Comparison of ENCODE assay signal across 8 mouse cellular contexts in genomic region chr10:20313447-20313846, GRCm38 (mm10). TPM values are rescaled to one million over a fixed set of nuclear protein-coding genes. Genes with fewer than 3 reads are reported as not detected.
DNase-seq lines count a peak whose midpoint lies in the region; ATAC-seq lines count a peak whose summit lies in the region.

No protein-coding gene starts in this region.

- peaks cover 5% of the 10 kb centered on the region for H3K4me1 ChIP-seq in brown adipose tissue, adult 24 weeks (ENCODE audit: control insufficient read depth, insufficient read depth, insufficient read length, low read length)
- H3K4me1 ChIP-seq in hindbrain, embryonic 14.5 days (replicated peaks; ENCODE audit: control insufficient read depth, insufficient read depth, low read length): peaks cover 23% of the 10 kb centered on the region
- peaks cover 25% of the 10 kb centered on the region for H3K4me1 ChIP-seq in midbrain, embryonic 15.5 days

- H3K4me3 ChIP-seq in brown adipose tissue, adult 24 weeks (ENCODE audit: insufficient read depth, low read depth, low read length): peak overlapping the region; percentile 87
- H3K4me3 ChIP-seq in hindbrain, embryonic 14.5 days (replicated peaks; ENCODE audit: low read length): peak overlapping the region; percentile 89
- H3K4me3 ChIP-seq in midbrain, embryonic 15.5 days: peak overlapping the region; percentile 86

- peak overlapping the region; percentile 97 for H3K9ac ChIP-seq in hindbrain, embryonic 14.5 days
- H3K9ac ChIP-seq in midbrain, embryonic 15.5 days: 0 out of 2 replicates have a peak overlapping the region, but pooled peaks have one; percentile 91

- 51% methylated on average over 13 of the region's 13 CpGs for WGBS in hindbrain, embryonic 14.5 days
- 49% methylated on average over 13 of the region's 13 CpGs for WGBS in midbrain, embryonic 15.5 days

- ATAC-seq in hindbrain, embryonic 14.5 days (ENCODE audit: low FRiP score): no peak
- ATAC-seq in midbrain, embryonic 15.5 days (replicated peaks): no peak

- no peaks in the 10 kb centered on the region for H3K9me3 ChIP-seq in hindbrain, embryonic 14.5 days (ENCODE audit: control insufficient read depth, low read length)
- no peaks in the 10 kb centered on the region for H3K9me3 ChIP-seq in midbrain, embryonic 15.5 days

- no peaks in the 10 kb centered on the region for H3K27me3 ChIP-seq in hindbrain, embryonic 14.5 days (ENCODE audit: control insufficient read depth, insufficient read depth, low read length)
- H3K27me3 ChIP-seq in midbrain, embryonic 15.5 days (replicated peaks): no peaks in the 10 kb centered on the region

- peak overlapping the region; percentile 65 for H3K4me2 ChIP-seq in hindbrain, embryonic 14.5 days (replicated peaks)
- H3K4me2 ChIP-seq in midbrain, embryonic 15.5 days: peak overlapping the region; percentile 53

- peak overlapping the region; percentile 98; the same call in 1 of the 2 replicates for H3K27ac ChIP-seq in brown adipose tissue, adult 24 weeks (replicated peaks; ENCODE audit: low read depth, low read length)
- H3K27ac ChIP-seq in hindbrain, embryonic 14.5 days: peak overlapping the region; percentile 99; the same call in 1 of the 2 replicates
- no peak overlapping the region for H3K27ac ChIP-seq in midbrain, embryonic 15.5 days

- peaks cover 6% of the 10 kb centered on the region for H3K36me3 ChIP-seq in hindbrain, embryonic 14.5 days (replicated peaks; ENCODE audit: control insufficient read depth, insufficient read depth)
- H3K36me3 ChIP-seq in midbrain, embryonic 15.5 days (replicated peaks): 0 out of 2 replicates have a peak, but pooled peaks cover 2% of the 10 kb centered on the region

- peak; percentile 23 for DNase-seq in kidney, adult 9 months
- no peak for DNase-seq in kidney, adult 8-10 months
- DNase-seq in hindbrain, embryonic 14.5 days (ENCODE audit: low spot score): no peak
- no peak for DNase-seq in urinary bladder, postnatal 4 days (ENCODE audit: low spot score in 2 of 2)
- no peak for DNase-seq in embryo, embryonic 10.5 days (ENCODE audit: low spot score)
- DNase-seq in right cerebral cortex, postnatal 14 days: no peak

RNA-seq across cellular contexts. Expression of gene Bclaf1, which starts 1.2 kb away (rescaled TPM):
- polyA plus RNA-seq in brown adipose tissue, adult 24 weeks (2012; ENCODE audit: insufficient read depth, insufficient read length, missing spikeins): 25.9 and 34.2 TPM in 2 replicates
- 115 and 118 TPM in 2 replicates for polyA plus RNA-seq in hindbrain, embryonic 14.5 days (2014; fragmentation: Nextera tagmentation; extraction: Ambion mirVana)
- polyA plus RNA-seq in midbrain, embryonic 15.5 days (2015; fragmentation: Nextera tagmentation; extraction: Ambion mirVana): 121 and 122 TPM in 2 replicates

RNA-seq across cellular contexts. Expression of gene Mtfr2, which starts 34.1 kb away (rescaled TPM):
- not detected in 2 replicates for polyA plus RNA-seq in brown adipose tissue, adult 24 weeks (2012; ENCODE audit: insufficient read depth, insufficient read length, missing spikeins)
- 0.31 and 0.38 TPM in 2 replicates for polyA plus RNA-seq in hindbrain, embryonic 14.5 days (2014; fragmentation: Nextera tagmentation; extraction: Ambion mirVana)
- polyA plus RNA-seq in midbrain, embryonic 15.5 days (2015; fragmentation: Nextera tagmentation; extraction: Ambion mirVana): 0.38 and 0.50 TPM in 2 replicates
